Mouse (Mus musculus) heart, postnatal 0 days (tissue): ENCODE measurements around the gene Amd1. TPM values are rescaled to one million over a fixed set of nuclear protein-coding genes. Genes with fewer than 3 reads are reported as not detected.

Experiments used
- ATAC-seq: fragments of 200-750 bp; cut with Nextera tagmentation; 2 replicates; pipeline ENCODE4 v1.8.0; 2017; ENCODE audit warnings: low read depth, moderate number of reproducible peaks, moderate library complexity; ENCODE audit not compliant: insufficient read depth
- DNase-seq: peaks from one replicate; pipeline ENCODE4 v3.0.0-alpha.2; 2016; ENCODE audit warnings: low spot score
- H3K27ac ChIP-seq: fragments of 300-500 bp; sonication (generic); 2 replicates; pipeline ENCODE4 v1.5.1; 2014; ENCODE audit warnings: low read depth, mild to moderate bottlenecking
- H3K27me3 ChIP-seq: fragments of 300-500 bp; sonication (generic); 2 replicates; pipeline ENCODE4 v1.6.1; 2014; ENCODE audit warnings: low read length, mixed read lengths; ENCODE audit not compliant: control insufficient read depth, insufficient read depth
- H3K36me3 ChIP-seq: fragments of 300-500 bp; sonication (generic); replicated peaks from 2 replicates; pipeline ENCODE4 v1.6.1; 2014; ENCODE audit warnings: low read length, mixed read lengths; ENCODE audit not compliant: control insufficient read depth, insufficient read depth
- H3K4me1 ChIP-seq: fragments of 300-500 bp; sonication (generic); 2 replicates; pipeline ENCODE4 v1.6.1; 2014; ENCODE audit warnings: antibody characterized with exemption; ENCODE audit not compliant: control insufficient read depth, insufficient read depth
- H3K4me2 ChIP-seq: fragments of 300-500 bp; sonication (generic); 2 replicates; pipeline ENCODE4 v1.6.1; 2014; ENCODE audit warnings: low read depth, mild to moderate bottlenecking, low read length, moderate library complexity
- H3K4me3 ChIP-seq: fragments of 300-500 bp; sonication (generic); 2 replicates; pipeline ENCODE4 v1.5.1; 2014; ENCODE audit warnings: low read depth, low read length
- H3K9ac ChIP-seq: fragments of 300-500 bp; sonication (generic); replicated peaks from 2 replicates; pipeline ENCODE4 v1.6.1; 2014; ENCODE audit warnings: low read depth, low read length, mixed read lengths
- H3K9me3 ChIP-seq: fragments of 300-500 bp; sonication (generic); replicated peaks from 2 replicates; pipeline ENCODE4 v1.6.1; 2016; ENCODE audit warnings: low read length; ENCODE audit not compliant: control insufficient read depth
- CTCF ChIP-seq: IDR thresholded peaks from 2 replicates; pipeline ENCODE4 v1.5.1; 2016; ENCODE audit warnings: antibody characterized with exemption, control low read depth, low read depth
- EP300 ChIP-seq: IDR thresholded peaks from 2 replicates; pipeline ENCODE4 v1.6.1; 2016; ENCODE audit warnings: antibody characterized with exemption, low read depth
- WGBS: fragments of 180-500 bp; shearing (Covaris S2); extraction: QIAGEN DNeasy Blood & Tissue Kit; methylation state at CpG from one replicate; pipeline ENCODE4 v1.1.7; 2014; 5-methylcytosine and 5-hydroxymethylcytosine counted together
- polyA plus RNA-seq: library from polyadenylated mRNA; unstranded; fragments of >200 nt; fragmentation: Nextera tagmentation; extraction: Ambion mirVana; gene quantifications from 2 replicates; pipeline ENCODE4 v1.2.1, GENCODE M21; 2015
- total RNA-seq: library from RNA; depleted of rRNA; stranded (reverse); fragments of >200 nt; gene quantifications from 2 replicates; pipeline ENCODE4 v1.2.3, GENCODE M21; 2014; ENCODE audit warnings: low replicate concordance

The Amd1 gene
- total and polyA plus RNA-seq, 2 experiments from 2014 or later = 25.8 to 48.5 TPM

GRCm38 (mm10) chr10:40264920-40265319 lies 37.1 kb downstream of the Amd1 start:
- no peak for DNase-seq
- no peak for ATAC-seq
- no peak overlapping the region for H3K9ac ChIP-seq
- 77% methylated on average over 3 of the region's 3 CpGs for WGBS
- no peaks in the 10 kb centered on the region for H3K27me3 ChIP-seq
- no peak overlapping the region for H3K4me2 ChIP-seq
- no peaks in the 10 kb centered on the region for H3K36me3 ChIP-seq
- no peak overlapping the region for H3K4me3 ChIP-seq
- no peak overlapping the region for H3K27ac ChIP-seq
- TF ChIP-seq EP300 = no peak
- no peak for TF ChIP-seq CTCF
- H3K9me3 ChIP-seq = no peaks in the 10 kb centered on the region
- H3K4me1 ChIP-seq = no peaks in the 10 kb centered on the region

- no peak overlapping the region for H3K4me2 ChIP-seq
- DNase-seq (no peak), ATAC-seq (no peak)
- no peak overlapping the region for H3K4me3 ChIP-seq
- H3K9ac ChIP-seq = no peak overlapping the region
- no peak overlapping the region for H3K27ac ChIP-seq
- H3K9me3 ChIP-seq = no peaks in the 10 kb centered on the region
- WGBS = 51% methylated on average over 4 of the region's 4 CpGs
- TF ChIP-seq CTCF (no peak), EP300 (no peak)
- H3K27me3 ChIP-seq = no peaks in the 10 kb centered on the region
- H3K4me1 ChIP-seq = no peaks in the 10 kb centered on the region
- no peaks in the 10 kb centered on the region for H3K36me3 ChIP-seq
These were observed 38.3 kb downstream of the Amd1 start for GRCm38 (mm10) chr10:40263691-40264090.

- no peak for TF ChIP-seq CTCF
- no peak for TF ChIP-seq EP300
- H3K4me3 ChIP-seq = no peak overlapping the region
- WGBS = 82% methylated on average over 6 of the region's 6 CpGs
- H3K27me3 ChIP-seq = no peaks in the 10 kb centered on the region
- H3K4me1 ChIP-seq = no peaks in the 10 kb centered on the region
- no peak overlapping the region for H3K4me2 ChIP-seq
- no peaks in the 10 kb centered on the region for H3K36me3 ChIP-seq
- DNase-seq (no peak), ATAC-seq (no peak)
- H3K9me3 ChIP-seq = no peaks in the 10 kb centered on the region
- no peak overlapping the region for H3K27ac ChIP-seq
- H3K9ac ChIP-seq = no peak overlapping the region
These were observed 39.8 kb downstream of the Amd1 start for GRCm38 (mm10) chr10:40262200-40262599.

GRCm38 (mm10) chr10:40260305-40260704 lies 41.7 kb downstream of the Amd1 start:
- ATAC-seq (no peak), DNase-seq (no peak)
- H3K36me3 ChIP-seq = no peaks in the 10 kb centered on the region
- 56% methylated on average over 5 of the region's 5 CpGs for WGBS
- TF ChIP-seq CTCF (no peak), EP300 (no peak)
- no peak overlapping the region for H3K4me3 ChIP-seq
- no peaks in the 10 kb centered on the region; the same call in 1 of the 2 replicates for H3K4me1 ChIP-seq
- no peak overlapping the region for H3K27ac ChIP-seq
- no peak overlapping the region for H3K4me2 ChIP-seq
- H3K9me3 ChIP-seq = no peaks in the 10 kb centered on the region
- H3K9ac ChIP-seq = no peak overlapping the region
- H3K27me3 ChIP-seq = no peaks in the 10 kb centered on the region

- DNase-seq = no peak
- Histone ChIP-seq H3K27ac (no peak overlapping the region), H3K9me3 (no peaks in the 10 kb centered on the region), H3K4me1 (no peaks in the 10 kb centered on the region; the same call in 1 of the 2 replicates), H3K4me2 (0 out of 2 replicates have a peak overlapping the region, but pooled peaks have one; percentile 6), H3K4me3 (no peak overlapping the region), H3K36me3 (no peaks in the 10 kb centered on the region), H3K9ac (no peak overlapping the region), H3K27me3 (no peaks in the 10 kb centered on the region)
- no peak for TF ChIP-seq CTCF
- TF ChIP-seq EP300 = no peak
- WGBS = 17% methylated on average over 8 of the region's 8 CpGs
- no peak for ATAC-seq
These were observed 42.4 kb downstream of the Amd1 start for GRCm38 (mm10) chr10:40259542-40259941.

- Histone ChIP-seq H3K27ac (peak overlapping the region; percentile 89), H3K9ac (peak overlapping the region; percentile 27; the same call in 1 of the 2 replicates), H3K4me2 (peak overlapping the region; percentile 62), H3K4me1 (no peaks in the 10 kb centered on the region; the same call in 1 of the 2 replicates), H3K4me3 (peak overlapping the region; percentile 81), H3K36me3 (no peaks in the 10 kb centered on the region), H3K27me3 (no peaks in the 10 kb centered on the region), H3K9me3 (no peaks in the 10 kb centered on the region)
- TF ChIP-seq CTCF = peak; percentile 71
- TF ChIP-seq EP300 = no peak
- ATAC-seq (no peak), DNase-seq (peak; percentile 73)
- WGBS = 2% methylated on average over 5 of the region's 5 CpGs
These were observed 43.0 kb downstream of the Amd1 start for GRCm38 (mm10) chr10:40258976-40259375.
